In the genomic region with DNA sequence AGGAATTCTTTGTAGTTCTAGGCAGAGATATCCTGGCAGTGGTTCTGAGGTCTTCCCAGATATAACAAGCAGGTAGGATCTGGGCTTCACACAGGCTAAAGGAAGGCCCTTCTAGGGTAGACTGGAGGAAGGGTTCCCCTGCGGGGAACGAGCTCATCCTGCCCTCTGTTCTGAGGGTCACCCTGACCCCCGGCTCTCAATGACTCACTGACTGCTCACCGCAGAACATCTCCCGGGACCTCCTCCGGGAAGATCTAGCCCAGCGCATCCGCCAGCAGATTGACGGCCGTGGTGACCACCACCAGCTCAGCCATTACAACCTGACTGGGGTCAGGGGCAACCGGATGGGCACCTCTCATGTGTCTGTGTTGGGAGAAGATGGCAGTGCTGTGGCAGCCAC, we compare ENCODE assay signal across 16 mouse cellular contexts. TPM values are rescaled to one million over a fixed set of nuclear protein-coding genes. Genes with fewer than 3 reads are reported as not detected.
"Had no signal": no experiment of that assay in that cellular context is flagged by ENCODE, and none has a peak within 500 bp of the region (broad histone marks: within the 10 kb centered on the region; RNA-seq: fewer than 3 reads in every experiment).

No protein-coding gene starts in this region.

- H3K36me3 ChIP-seq: midbrain, embryonic 10.5 days; midbrain, embryonic 12.5 days; neural tube, embryonic 13.5 days; neural tube, embryonic 15.5 days; stomach, embryonic 15.5 days had no signal

- H3K9me3 ChIP-seq: midbrain, embryonic 10.5 days; midbrain, embryonic 12.5 days; neural tube, embryonic 13.5 days; neural tube, embryonic 15.5 days; stomach, embryonic 15.5 days had no signal

- H3K4me3 ChIP-seq: midbrain, embryonic 10.5 days; midbrain, embryonic 12.5 days; myocyte; neural tube, embryonic 13.5 days; neural tube, embryonic 15.5 days; stomach, embryonic 15.5 days had no signal

- DNase-seq: lung, adult 18-20 months; lung, embryonic 14.5 days; lung, postnatal 10 days; lung, postnatal 4 days; midbrain, embryonic 14.5 days; right cerebral cortex, postnatal 14 days; thymus, adult 2 months; thymus, postnatal 25 days; thymus, postnatal 4 days had no signal

- H3K4me1 ChIP-seq: midbrain, embryonic 10.5 days; midbrain, embryonic 12.5 days; neural tube, embryonic 13.5 days; neural tube, embryonic 15.5 days; stomach, embryonic 15.5 days had no signal

- H3K27me3 ChIP-seq: midbrain, embryonic 12.5 days; neural tube, embryonic 13.5 days; neural tube, embryonic 15.5 days; stomach, embryonic 15.5 days had no signal

RNA-seq across cellular contexts. Expression of gene Lrrc75b, which starts 48.8 kb away (rescaled TPM):
- total RNA-seq: megakaryocyte-erythroid progenitor cell, adult 5-6 weeks had no signal
